Mouse (Mus musculus) midbrain, embryonic 12.5 days (tissue): ENCODE results near the gene Tmem104. TPM values are rescaled to one million over a fixed set of nuclear protein-coding genes. Genes with fewer than 3 reads are reported as not detected.

Experiments used
- ATAC-seq: fragments of 200-750 bp; cut with Nextera tagmentation; 2 replicates; pipeline ENCODE4 v1.8.0; 2017; ENCODE audit warnings: low read depth, moderate TSS enrichment, moderate library complexity; ENCODE audit not compliant: low FRiP score
- H3K27ac ChIP-seq: fragments of 300-500 bp; sonication (generic); replicated peaks from 2 replicates; pipeline ENCODE4 v1.5.1; 2016; ENCODE audit warnings: mild to moderate bottlenecking
- H3K27me3 ChIP-seq: fragments of 300-500 bp; sonication (generic); 2 replicates; pipeline ENCODE4 v1.6.1; 2016; ENCODE audit warnings: mild to moderate bottlenecking
- H3K36me3 ChIP-seq: fragments of 300-500 bp; sonication (generic); 2 replicates; pipeline ENCODE4 v1.6.1; 2016
- H3K4me1 ChIP-seq: fragments of 300-500 bp; sonication (generic); 2 replicates; pipeline ENCODE4 v1.6.1; 2016
- H3K4me2 ChIP-seq: fragments of 300-500 bp; sonication (generic); replicated peaks from 2 replicates; pipeline ENCODE4 v1.6.1; 2016; ENCODE audit warnings: mild to moderate bottlenecking, moderate library complexity
- H3K4me3 ChIP-seq: fragments of 300-500 bp; sonication (generic); 2 replicates; pipeline ENCODE4 v1.5.1; 2016; ENCODE audit warnings: mild to moderate bottlenecking
- H3K9ac ChIP-seq: fragments of 300-500 bp; sonication (generic); replicated peaks from 2 replicates; pipeline ENCODE4 v1.6.1; 2016; ENCODE audit warnings: mild to moderate bottlenecking, moderate library complexity
- H3K9me3 ChIP-seq: fragments of 300-500 bp; sonication (generic); 2 replicates; pipeline ENCODE4 v1.6.1; 2016; ENCODE audit warnings: mild to moderate bottlenecking
- WGBS: fragments of 180-500 bp; shearing (Covaris S2); methylation state at CpG from one replicate; pipeline ENCODE4 v1.1.7; 2016; 5-methylcytosine and 5-hydroxymethylcytosine counted together
- polyA plus RNA-seq: library from polyadenylated mRNA; unstranded; fragments of >200 nt; fragmentation: Nextera tagmentation; extraction: Ambion mirVana; gene quantifications from 2 replicates; pipeline ENCODE4 v1.2.1, GENCODE M21; 2016

The Tmem104 gene
- polyA plus RNA-seq, 1 experiment from 2014 or later: 9.2 TPM

DNA sequence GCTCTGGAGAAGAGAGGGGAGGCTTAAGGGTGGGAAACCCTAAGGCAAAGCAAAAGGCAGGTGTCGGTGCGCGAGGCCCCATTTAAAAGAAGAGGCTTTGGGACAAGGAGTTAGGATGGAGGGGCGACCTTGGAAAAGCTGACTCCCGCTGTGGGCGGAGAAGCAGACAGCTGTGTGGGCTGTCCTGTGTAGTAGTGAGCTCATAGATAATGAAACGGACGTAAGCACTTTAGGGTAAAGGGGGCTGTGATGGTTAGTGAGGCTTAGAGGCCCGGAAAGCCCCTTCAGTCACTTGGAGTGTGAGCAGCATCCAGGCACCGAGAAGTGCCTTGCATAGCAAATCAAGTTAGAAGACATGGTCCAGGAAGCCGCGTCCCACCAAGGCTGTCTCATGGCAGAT is 406 bp downstream of the Tmem104 start, which contains the start of gene Nat9:
Nat9 (minus strand) TSS at position 167 of the 400 bp plus-strand sequence.
- Histone ChIP-seq H3K4me1 (peaks cover 16% of the 10 kb centered on the region), H3K27ac (peak within 1 kb of the TSS; percentile 73), H3K4me3 (peak within 1 kb of the TSS; percentile 54), H3K36me3 (peaks cover 4% of the 10 kb centered on the region; the same call in 1 of the 2 replicates), H3K27me3 (no peaks in the 10 kb centered on the region; the same call in 1 of the 2 replicates), H3K4me2 (peak within 1 kb of the TSS; percentile 85), H3K9me3 (no peaks in the 10 kb centered on the region), H3K9ac (peak within 1 kb of the TSS; percentile 68)
- ATAC-seq: no peak; the same call in 1 of the 2 replicates
- WGBS: 10% methylated on average over 12 of the region's 12 CpGs

DNA sequence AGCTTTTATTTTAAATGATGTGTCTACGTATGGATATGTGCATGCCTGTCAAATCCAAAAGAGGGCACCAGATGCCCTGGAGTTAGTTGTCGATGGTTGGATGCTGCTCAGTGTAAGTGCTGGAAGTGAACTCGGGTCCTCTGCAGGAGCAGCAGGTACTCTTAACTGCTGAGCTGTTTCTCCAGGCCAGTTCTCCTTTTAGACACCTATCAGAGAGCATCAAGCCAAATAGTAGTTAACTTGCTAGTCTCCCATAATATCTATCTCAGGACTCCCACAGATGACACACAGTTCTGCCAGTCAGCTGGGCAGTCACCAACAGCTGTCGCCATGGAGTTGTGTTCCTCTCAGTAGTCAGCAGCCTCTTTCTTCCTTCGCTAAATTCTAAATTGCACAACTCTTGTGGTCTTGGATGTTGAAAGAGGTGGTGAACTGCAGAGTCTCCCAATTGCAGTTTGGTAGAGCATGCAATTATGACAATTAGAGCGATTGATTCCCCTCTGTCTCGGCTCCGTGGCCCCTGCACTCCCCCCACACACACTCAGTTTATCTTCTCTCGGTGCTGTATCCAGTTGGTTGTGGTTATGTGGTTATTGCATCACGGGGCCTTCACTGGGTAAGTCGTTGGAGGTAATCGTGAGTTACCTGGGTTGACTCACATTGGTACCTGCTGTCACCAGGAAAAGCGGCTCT is 1.4 kb downstream of the Tmem104 start:
- H3K4me2 ChIP-seq: peak overlapping the region; percentile 85; the same call in 1 of the 2 replicates
- ATAC-seq: no peak
- no peak overlapping the region for H3K9ac ChIP-seq
- no peak overlapping the region for H3K27ac ChIP-seq
- no peaks in the 10 kb centered on the region for H3K9me3 ChIP-seq
- peaks cover 4% of the 10 kb centered on the region; the same call in 1 of the 2 replicates for H3K36me3 ChIP-seq
- 92% methylated on average over 13 of the region's 13 CpGs for WGBS
- H3K4me3 ChIP-seq: no peak overlapping the region
- peaks cover 16% of the 10 kb centered on the region for H3K4me1 ChIP-seq
- H3K27me3 ChIP-seq: no peaks in the 10 kb centered on the region; the same call in 1 of the 2 replicates

DNA sequence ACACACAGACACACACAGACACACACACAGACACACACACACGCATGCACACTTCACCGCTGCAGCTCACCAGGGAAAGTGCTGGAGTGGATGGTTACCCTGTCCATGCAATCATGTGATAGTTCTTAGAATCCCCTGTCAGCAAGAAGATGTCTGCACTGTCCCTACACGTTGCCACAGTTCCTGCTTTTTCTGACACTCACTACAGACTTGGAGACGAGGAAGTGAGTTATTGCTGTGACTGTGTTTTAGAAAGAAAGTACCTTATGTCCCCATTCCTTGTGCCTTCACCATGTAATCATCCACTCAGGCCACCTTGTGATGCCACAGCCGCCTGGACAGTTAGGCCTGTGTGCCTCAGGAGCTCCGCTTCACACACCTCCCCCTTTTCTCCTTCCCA is 2.0 kb downstream of the Tmem104 start:
- Histone ChIP-seq H3K4me1 (peaks cover 16% of the 10 kb centered on the region), H3K9ac (no peak overlapping the region), H3K9me3 (no peaks in the 10 kb centered on the region), H3K27ac (no peak overlapping the region), H3K36me3 (peaks cover 4% of the 10 kb centered on the region; the same call in 1 of the 2 replicates), H3K4me2 (no peak overlapping the region), H3K27me3 (no peaks in the 10 kb centered on the region; the same call in 1 of the 2 replicates), H3K4me3 (no peak overlapping the region)
- no peak for ATAC-seq
- WGBS: 94% methylated on average over 6 of the region's 6 CpGs

DNA sequence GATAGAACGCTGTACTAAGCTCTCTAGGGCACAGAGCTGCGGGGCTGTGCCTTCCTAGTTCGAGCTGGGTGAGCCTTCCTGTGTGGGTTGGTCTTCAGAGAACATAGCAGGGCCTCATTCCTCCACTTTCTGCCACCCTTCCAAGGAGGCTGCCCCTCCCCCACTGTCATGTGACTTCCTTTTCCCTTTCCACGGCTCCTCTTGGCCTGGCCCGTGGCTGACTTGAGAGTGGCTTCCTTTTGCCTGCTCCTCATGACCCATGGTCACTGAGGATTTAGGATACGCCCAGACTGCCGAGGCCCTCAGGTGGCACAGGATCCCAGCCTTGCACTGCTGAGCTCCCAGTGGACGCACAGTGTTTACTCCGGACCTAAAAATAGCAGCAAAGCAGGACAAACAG is 4.9 kb downstream of the Tmem104 start:
- WGBS: 81% methylated on average over 9 of the region's 9 CpGs
- Histone ChIP-seq H3K9me3 (no peaks in the 10 kb centered on the region), H3K4me2 (no peak overlapping the region), H3K27me3 (no peaks in the 10 kb centered on the region; the same call in 1 of the 2 replicates), H3K27ac (no peak overlapping the region), H3K4me1 (peaks cover 7% of the 10 kb centered on the region), H3K4me3 (no peak overlapping the region), H3K9ac (no peak overlapping the region), H3K36me3 (peaks cover 7% of the 10 kb centered on the region)
- no peak for ATAC-seq

DNA sequence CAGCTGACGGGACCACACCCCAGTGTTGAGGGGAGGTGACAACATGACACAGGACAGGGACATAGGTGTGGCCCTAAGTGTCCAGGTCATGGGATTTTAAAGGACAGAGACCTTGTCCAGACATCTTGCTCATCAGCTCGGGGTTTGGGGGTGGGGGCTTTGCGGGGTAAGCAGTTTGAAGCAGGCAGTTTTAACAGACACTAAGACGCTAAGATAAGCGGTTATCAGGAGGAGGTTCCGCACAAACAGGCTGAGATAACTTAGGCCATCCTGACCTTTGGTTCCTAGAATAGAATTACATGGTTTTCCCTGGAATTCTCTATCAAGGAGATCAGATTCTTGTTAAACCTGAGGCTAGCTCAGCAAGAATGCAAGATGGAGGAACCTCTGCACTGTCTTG is 7.4 kb downstream of the Tmem104 start:
- no peak overlapping the region for H3K4me2 ChIP-seq
- no peak overlapping the region for H3K9ac ChIP-seq
- H3K27ac ChIP-seq: no peak overlapping the region
- 84% methylated on average over 6 of the region's 6 CpGs for WGBS
- no peaks in the 10 kb centered on the region for H3K27me3 ChIP-seq
- H3K4me1 ChIP-seq: no peaks in the 10 kb centered on the region
- ATAC-seq: no peak
- H3K9me3 ChIP-seq: no peaks in the 10 kb centered on the region
- H3K4me3 ChIP-seq: no peak overlapping the region
- H3K36me3 ChIP-seq: peaks cover 18% of the 10 kb centered on the region

DNA sequence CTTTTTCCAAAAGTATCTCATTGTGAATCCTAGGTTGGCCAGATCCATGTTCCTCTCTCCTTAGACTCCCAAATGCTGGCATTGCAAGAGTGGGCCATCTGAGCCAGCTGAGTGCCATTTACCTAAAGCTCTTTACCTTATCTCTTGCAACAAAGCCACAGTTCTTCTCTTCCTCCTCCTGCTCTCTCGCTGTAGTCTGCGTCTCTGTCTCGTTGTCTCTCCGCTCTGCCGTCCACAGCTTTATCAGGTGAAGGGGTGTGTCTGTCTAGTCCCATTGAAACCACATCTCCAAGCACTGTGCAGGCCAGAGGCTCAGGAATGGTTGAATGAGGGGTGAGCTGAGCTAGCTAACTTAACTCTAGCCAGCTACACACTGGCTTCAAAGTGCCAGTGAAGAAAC is 8.6 kb downstream of the Tmem104 start:
- Histone ChIP-seq H3K36me3 (peaks cover 26% of the 10 kb centered on the region), H3K4me2 (no peak overlapping the region), H3K4me3 (no peak overlapping the region), H3K27ac (no peak overlapping the region), H3K9me3 (no peaks in the 10 kb centered on the region), H3K9ac (no peak overlapping the region), H3K4me1 (no peaks in the 10 kb centered on the region), H3K27me3 (no peaks in the 10 kb centered on the region)
- no peak for ATAC-seq
- WGBS: 93% methylated on average over 5 of the region's 5 CpGs

DNA sequence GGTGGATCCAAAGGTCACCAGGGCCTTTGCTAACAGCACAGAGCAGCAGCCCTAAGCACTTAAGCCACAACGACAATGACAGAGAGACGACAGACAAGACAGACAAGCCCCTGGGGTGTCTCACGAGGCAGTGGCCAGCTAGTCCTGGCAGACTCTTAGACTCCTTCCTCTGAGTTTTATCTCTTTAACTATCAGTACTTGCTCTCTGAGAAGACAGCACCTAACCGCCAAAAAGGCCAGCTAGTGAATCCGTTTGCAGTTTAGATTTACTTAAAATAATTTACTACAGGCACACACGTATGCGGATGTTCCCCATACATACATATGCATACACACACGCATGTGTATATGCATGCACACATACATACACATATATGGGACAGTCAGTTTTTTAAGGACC is 10.3 kb downstream of the Tmem104 start:
- peaks cover 34% of the 10 kb centered on the region for H3K36me3 ChIP-seq
- WGBS: 84% methylated on average over 8 of the region's 8 CpGs
- H3K9ac ChIP-seq: 0 out of 2 replicates have a peak overlapping the region, but pooled peaks have one; percentile 6
- no peaks in the 10 kb centered on the region for H3K9me3 ChIP-seq
- no peak overlapping the region for H3K4me3 ChIP-seq
- H3K4me1 ChIP-seq: no peaks in the 10 kb centered on the region
- H3K27ac ChIP-seq: no peak overlapping the region
- ATAC-seq: no peak
- no peaks in the 10 kb centered on the region for H3K27me3 ChIP-seq
- no peak overlapping the region for H3K4me2 ChIP-seq

DNA sequence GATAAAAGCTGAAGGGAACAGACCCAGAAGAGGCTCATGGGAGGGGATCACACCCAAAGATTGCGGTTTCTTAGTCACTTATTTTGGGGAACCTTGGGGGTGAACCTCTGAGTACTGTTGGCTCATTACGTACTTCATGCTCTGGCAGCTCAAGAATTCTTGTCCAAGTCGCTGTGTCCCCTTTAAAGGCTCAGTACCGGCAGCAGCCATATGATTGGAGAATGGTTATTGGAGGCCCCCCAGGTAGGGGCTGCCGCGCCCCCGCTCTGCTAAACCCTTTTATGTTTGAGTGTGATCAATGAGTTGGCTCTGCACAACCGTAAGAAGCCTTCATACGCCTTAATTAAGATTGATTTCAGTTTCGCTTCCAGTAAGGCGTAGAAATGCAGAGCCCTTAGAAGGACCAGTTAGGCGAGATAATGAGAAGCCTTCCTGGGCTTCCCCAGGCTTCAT is 11.7 kb downstream of the Tmem104 start:
- WGBS: 76% methylated on average over 12 of the region's 12 CpGs

DNA sequence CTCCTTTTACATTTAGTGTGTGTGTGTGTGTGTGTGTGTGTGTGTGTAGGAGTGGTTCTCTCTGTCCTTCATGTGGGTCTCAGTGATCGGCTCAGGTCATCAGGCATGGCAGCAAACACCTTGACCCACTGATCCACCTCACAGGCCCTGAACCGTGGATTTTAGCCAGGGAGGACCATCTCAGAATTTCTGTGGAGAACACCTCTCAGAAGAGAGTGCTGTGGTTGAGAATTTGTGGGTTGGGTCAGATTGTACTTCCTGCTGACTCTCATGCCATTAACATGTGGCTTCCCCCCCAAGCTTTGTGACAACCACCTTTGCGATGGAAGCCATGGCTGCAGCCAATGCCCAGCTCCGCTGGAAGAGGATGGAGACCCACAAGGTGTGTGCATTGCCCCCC is 13.2 kb downstream of the Tmem104 start:
- no peaks in the 10 kb centered on the region for H3K27me3 ChIP-seq
- H3K9me3 ChIP-seq: no peaks in the 10 kb centered on the region
- no peak overlapping the region for H3K4me3 ChIP-seq
- no peak overlapping the region for H3K27ac ChIP-seq
- WGBS: 88% methylated on average over 4 of the region's 4 CpGs
- peaks cover 41% of the 10 kb centered on the region for H3K36me3 ChIP-seq
- H3K4me2 ChIP-seq: no peak overlapping the region
- ATAC-seq: no peak
- no peaks in the 10 kb centered on the region for H3K4me1 ChIP-seq
- no peak overlapping the region for H3K9ac ChIP-seq

More for the DNA sequence above, 11.7 kb downstream of the Tmem104 start:
- Histone ChIP-seq H3K36me3 (peaks cover 34% of the 10 kb centered on the region), H3K27ac (no peak overlapping the region), H3K27me3 (no peaks in the 10 kb centered on the region), H3K9me3 (no peaks in the 10 kb centered on the region), H3K9ac (no peak overlapping the region), H3K4me1 (no peaks in the 10 kb centered on the region), H3K4me2 (no peak overlapping the region), H3K4me3 (no peak overlapping the region)
- no peak for ATAC-seq

DNA sequence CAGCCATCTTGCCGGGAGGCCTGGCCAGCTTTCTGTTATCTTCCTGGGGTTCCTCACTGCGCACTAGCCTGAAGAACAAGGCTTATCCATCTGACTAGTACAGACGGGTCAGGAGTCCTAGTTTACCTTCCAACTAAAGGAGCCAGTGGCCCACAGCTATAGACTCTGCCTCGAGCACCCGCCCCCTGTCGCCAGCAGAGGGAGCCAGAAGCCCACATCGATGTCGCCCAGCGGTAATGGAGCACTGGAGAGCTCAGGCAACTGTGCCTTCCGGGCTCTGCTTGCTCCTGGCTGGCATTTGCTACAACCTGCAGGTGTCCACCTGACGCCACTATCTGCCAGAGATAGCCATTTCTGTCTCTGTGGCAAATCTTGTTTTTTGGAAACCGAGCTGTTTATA is 15.0 kb downstream of the Tmem104 start:
- WGBS: 16% methylated on average over 12 of the region's 12 CpGs
- Histone ChIP-seq H3K4me1 (0 out of 2 replicates have a peak, but pooled peaks cover 2% of the 10 kb centered on the region), H3K4me2 (no peak overlapping the region), H3K4me3 (no peak overlapping the region), H3K9ac (no peak overlapping the region), H3K27me3 (no peaks in the 10 kb centered on the region), H3K27ac (no peak overlapping the region), H3K9me3 (no peaks in the 10 kb centered on the region), H3K36me3 (peaks cover 53% of the 10 kb centered on the region)
- ATAC-seq: peak; percentile 79; the same call in 1 of the 2 replicates

DNA sequence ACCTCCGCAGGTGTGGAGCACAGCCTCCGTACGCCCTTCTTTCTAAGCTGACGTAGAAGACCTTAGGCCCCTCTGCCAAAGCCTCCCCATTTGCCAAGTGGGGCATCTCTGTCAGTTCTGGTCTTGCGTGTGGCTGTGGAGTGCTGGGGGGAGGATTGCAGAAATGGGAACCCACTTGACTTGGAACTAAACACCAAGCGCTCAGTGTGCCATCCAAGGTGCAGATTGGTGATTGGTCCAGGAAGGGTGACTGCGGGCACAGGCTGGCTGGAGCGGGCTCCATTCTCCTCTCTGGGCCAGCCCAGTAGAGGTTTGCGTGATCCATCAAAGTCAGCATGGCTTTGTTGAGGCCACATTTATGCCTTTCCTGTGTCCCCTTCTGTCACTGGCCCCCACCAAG is 15.5 kb downstream of the Tmem104 start:
- peaks cover 51% of the 10 kb centered on the region for H3K36me3 ChIP-seq
- no peak for ATAC-seq
- 98% methylated on average over 9 of the region's 9 CpGs for WGBS

DNA sequence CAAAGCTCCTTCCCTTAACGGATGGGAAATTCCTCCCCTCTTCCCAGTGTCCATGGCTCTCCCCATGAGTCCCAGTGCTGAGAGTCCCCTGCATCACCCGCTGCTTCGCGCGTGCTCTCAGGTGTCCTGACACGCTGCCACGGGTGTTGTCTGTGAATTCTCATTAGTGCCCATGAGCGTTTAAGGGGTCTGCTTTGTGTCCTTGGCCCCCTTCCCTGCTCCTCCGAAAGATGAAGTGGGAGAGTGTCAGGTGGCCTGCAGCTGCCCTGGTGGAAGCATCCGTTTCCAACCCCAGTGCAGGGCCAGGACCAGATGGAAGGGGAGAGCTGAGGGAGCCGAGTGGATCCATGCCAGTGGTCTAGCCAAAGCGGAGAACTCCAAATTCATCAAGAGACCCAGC is 20.8 kb downstream of the Tmem104 start:
- H3K9me3 ChIP-seq: no peaks in the 10 kb centered on the region
- no peaks in the 10 kb centered on the region; the same call in 1 of the 2 replicates for H3K27me3 ChIP-seq
- H3K4me3 ChIP-seq: no peak overlapping the region
- H3K4me1 ChIP-seq: peaks cover 16% of the 10 kb centered on the region; the same call in 1 of the 2 replicates
- WGBS: 87% methylated on average over 12 of the region's 12 CpGs
- no peak overlapping the region for H3K27ac ChIP-seq
- H3K9ac ChIP-seq: no peak overlapping the region
- peaks cover 41% of the 10 kb centered on the region for H3K36me3 ChIP-seq
- no peak overlapping the region for H3K4me2 ChIP-seq
- no peak for ATAC-seq

More for the DNA sequence above, 15.5 kb downstream of the Tmem104 start:
- H3K9ac ChIP-seq: no peak overlapping the region
- H3K27ac ChIP-seq: no peak overlapping the region
- no peak overlapping the region for H3K4me3 ChIP-seq
- no peak overlapping the region for H3K4me2 ChIP-seq
- H3K27me3 ChIP-seq: no peaks in the 10 kb centered on the region
- H3K4me1 ChIP-seq: 0 out of 2 replicates have a peak, but pooled peaks cover 2% of the 10 kb centered on the region
- no peaks in the 10 kb centered on the region for H3K9me3 ChIP-seq
